Mouse (Mus musculus): ENCODE results near the gene Gm20662. TPM values are rescaled to one million over a fixed set of nuclear protein-coding genes. Genes with fewer than 3 reads are reported as not detected.

Gene Gm20662
- polyA plus RNA-seq, 1 experiment from 2014 or later, result 0.25 TPM

- 14% methylated on average over 14 of the region's 14 CpGs for WGBS
- peak within 1 kb of the TSS; percentile 67 for H3K4me3 ChIP-seq (replicated peaks; ENCODE audit: low read depth, low read length)
- DNase-seq (ENCODE audit: low spot score) (peak; percentile 96), ATAC-seq (replicated peaks; ENCODE audit: low FRiP score, low read depth) (peak; percentile 72)
- H3K4me1 ChIP-seq (replicated peaks; ENCODE audit: insufficient read depth, low read length), result peaks cover 22% of the 10 kb centered on the region
- H3K27me3 ChIP-seq (ENCODE audit: insufficient read depth, low read length), result no peaks in the 10 kb centered on the region
- TF ChIP-seq CTCF (IDR thresholded peaks at IDR 0.05; ENCODE audit: low read depth), result no peak
- peak within 1 kb of the TSS; percentile 82 for H3K4me2 ChIP-seq (ENCODE audit: low read length)
- H3K27ac ChIP-seq, result peak within 1 kb of the TSS; percentile 98
- H3K36me3 ChIP-seq (ENCODE audit: insufficient read depth, low read length), result no peaks in the 10 kb centered on the region
- H3K9ac ChIP-seq (ENCODE audit: low read depth, low read length), result peak within 1 kb of the TSS; percentile 67
- no peaks in the 10 kb centered on the region for H3K9me3 ChIP-seq (replicated peaks; ENCODE audit: low read length)
Observed at GRCm38 (mm10) chr9:107982681-107983346, 13.3 kb upstream of the Gm20662 start, which contains the start of gene Gm20661. Gene Gm20661 (plus strand): TSS chr9:107983058.

GRCm38 (mm10) chr9:107983421-107983890, 12.7 kb upstream of the Gm20662 start:
- no peak for TF ChIP-seq CTCF (IDR thresholded peaks at IDR 0.05; ENCODE audit: low read depth)
- 14% methylated on average over 4 of the region's 4 CpGs for WGBS
- Histone ChIP-seq H3K9me3 (replicated peaks; ENCODE audit: low read length) (no peaks in the 10 kb centered on the region), H3K4me3 (replicated peaks; ENCODE audit: low read depth, low read length) (peak overlapping the region; percentile 67), H3K27me3 (ENCODE audit: insufficient read depth, low read length) (no peaks in the 10 kb centered on the region), H3K27ac (peak overlapping the region; percentile 98), H3K4me1 (replicated peaks; ENCODE audit: insufficient read depth, low read length) (peaks cover 22% of the 10 kb centered on the region), H3K4me2 (ENCODE audit: low read length) (peak overlapping the region; percentile 82), H3K9ac (ENCODE audit: low read depth, low read length) (peak overlapping the region; percentile 67), H3K36me3 (ENCODE audit: insufficient read depth, low read length) (no peaks in the 10 kb centered on the region)
- peak; percentile 97 for DNase-seq (ENCODE audit: low spot score)
- peak; percentile 41 for ATAC-seq (replicated peaks; ENCODE audit: low FRiP score, low read depth)

DNA sequence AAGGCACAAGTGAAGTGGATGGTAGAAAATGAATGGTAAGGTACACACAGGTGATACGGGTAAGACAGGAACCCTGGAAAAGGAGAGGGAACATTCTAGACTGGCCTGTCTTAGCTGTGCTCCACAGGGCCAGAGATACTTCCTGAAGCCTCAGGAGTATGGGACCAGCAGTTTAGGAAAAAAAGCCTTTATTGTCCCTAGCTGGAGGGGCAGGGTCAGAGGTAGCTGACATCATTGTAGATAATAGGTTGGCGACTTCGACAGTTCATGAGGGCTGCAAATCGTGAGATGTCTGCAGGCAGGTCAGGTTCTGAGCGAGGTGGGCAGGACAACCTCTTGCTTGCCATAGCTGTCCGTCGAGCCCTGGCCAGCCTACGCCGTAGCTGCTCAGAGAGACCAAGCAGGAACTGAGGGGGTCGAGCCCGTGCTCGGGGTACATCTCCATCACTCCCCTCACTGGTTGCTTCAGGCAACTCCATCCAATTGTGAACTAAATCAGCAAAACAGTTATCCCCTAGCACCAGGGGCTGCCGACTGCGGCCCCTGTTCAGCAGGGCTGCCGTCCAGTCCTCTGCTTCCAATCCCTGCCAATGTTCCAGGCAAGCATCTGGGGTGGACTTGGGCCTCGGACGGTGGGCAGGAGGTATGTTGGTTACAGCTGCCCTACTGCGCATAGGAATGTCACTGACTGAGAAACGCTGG, 11.9 kb upstream of the Gm20662 start:
- Histone ChIP-seq H3K27ac (peak overlapping the region; percentile 98), H3K9ac (ENCODE audit: low read depth, low read length) (peak overlapping the region; percentile 67), H3K36me3 (ENCODE audit: insufficient read depth, low read length) (no peaks in the 10 kb centered on the region), H3K4me3 (replicated peaks; ENCODE audit: low read depth, low read length) (peak overlapping the region; percentile 67), H3K9me3 (replicated peaks; ENCODE audit: low read length) (no peaks in the 10 kb centered on the region), H3K27me3 (ENCODE audit: insufficient read depth, low read length) (no peaks in the 10 kb centered on the region), H3K4me2 (ENCODE audit: low read length) (peak overlapping the region; percentile 82), H3K4me1 (replicated peaks; ENCODE audit: insufficient read depth, low read length) (peaks cover 22% of the 10 kb centered on the region)
- TF ChIP-seq CTCF (IDR thresholded peaks at IDR 0.05; ENCODE audit: low read depth), result no peak
- 42% methylated on average over 19 of the region's 19 CpGs for WGBS
- DNase-seq (ENCODE audit: low spot score) (no peak), ATAC-seq (replicated peaks; ENCODE audit: low FRiP score, low read depth) (no peak)

DNA sequence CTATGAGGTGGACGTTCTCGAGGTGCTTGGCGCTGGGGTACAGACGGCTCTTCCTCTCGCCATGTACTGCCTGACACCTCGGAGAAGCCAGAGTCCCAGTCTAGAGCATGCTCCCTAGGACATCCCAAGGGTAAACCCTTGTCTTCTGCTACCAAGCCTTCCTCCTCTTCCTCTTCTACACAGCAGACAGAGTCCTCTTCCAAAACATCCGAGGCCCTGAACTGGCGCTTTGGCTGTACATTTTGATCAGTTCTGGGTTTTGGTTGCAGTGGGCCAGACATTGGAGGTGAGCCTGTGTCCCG, 11.4 kb upstream of the Gm20662 start:
- peak overlapping the region; percentile 67 for H3K9ac ChIP-seq (ENCODE audit: low read depth, low read length)
- H3K4me3 ChIP-seq (replicated peaks; ENCODE audit: low read depth, low read length), result peak overlapping the region; percentile 67
- H3K36me3 ChIP-seq (ENCODE audit: insufficient read depth, low read length), result no peaks in the 10 kb centered on the region
- peaks cover 22% of the 10 kb centered on the region for H3K4me1 ChIP-seq (replicated peaks; ENCODE audit: insufficient read depth, low read length)
- no peaks in the 10 kb centered on the region for H3K9me3 ChIP-seq (replicated peaks; ENCODE audit: low read length)
- H3K27ac ChIP-seq, result peak overlapping the region; percentile 98
- H3K4me2 ChIP-seq (ENCODE audit: low read length), result peak overlapping the region; percentile 82
- TF ChIP-seq CTCF (IDR thresholded peaks at IDR 0.05; ENCODE audit: low read depth), result no peak
- no peaks in the 10 kb centered on the region for H3K27me3 ChIP-seq (ENCODE audit: insufficient read depth, low read length)
- ATAC-seq (replicated peaks; ENCODE audit: low FRiP score, low read depth), result no peak
- no peak for DNase-seq (ENCODE audit: low spot score)
- 32% methylated on average over 9 of the region's 9 CpGs for WGBS

DNA sequence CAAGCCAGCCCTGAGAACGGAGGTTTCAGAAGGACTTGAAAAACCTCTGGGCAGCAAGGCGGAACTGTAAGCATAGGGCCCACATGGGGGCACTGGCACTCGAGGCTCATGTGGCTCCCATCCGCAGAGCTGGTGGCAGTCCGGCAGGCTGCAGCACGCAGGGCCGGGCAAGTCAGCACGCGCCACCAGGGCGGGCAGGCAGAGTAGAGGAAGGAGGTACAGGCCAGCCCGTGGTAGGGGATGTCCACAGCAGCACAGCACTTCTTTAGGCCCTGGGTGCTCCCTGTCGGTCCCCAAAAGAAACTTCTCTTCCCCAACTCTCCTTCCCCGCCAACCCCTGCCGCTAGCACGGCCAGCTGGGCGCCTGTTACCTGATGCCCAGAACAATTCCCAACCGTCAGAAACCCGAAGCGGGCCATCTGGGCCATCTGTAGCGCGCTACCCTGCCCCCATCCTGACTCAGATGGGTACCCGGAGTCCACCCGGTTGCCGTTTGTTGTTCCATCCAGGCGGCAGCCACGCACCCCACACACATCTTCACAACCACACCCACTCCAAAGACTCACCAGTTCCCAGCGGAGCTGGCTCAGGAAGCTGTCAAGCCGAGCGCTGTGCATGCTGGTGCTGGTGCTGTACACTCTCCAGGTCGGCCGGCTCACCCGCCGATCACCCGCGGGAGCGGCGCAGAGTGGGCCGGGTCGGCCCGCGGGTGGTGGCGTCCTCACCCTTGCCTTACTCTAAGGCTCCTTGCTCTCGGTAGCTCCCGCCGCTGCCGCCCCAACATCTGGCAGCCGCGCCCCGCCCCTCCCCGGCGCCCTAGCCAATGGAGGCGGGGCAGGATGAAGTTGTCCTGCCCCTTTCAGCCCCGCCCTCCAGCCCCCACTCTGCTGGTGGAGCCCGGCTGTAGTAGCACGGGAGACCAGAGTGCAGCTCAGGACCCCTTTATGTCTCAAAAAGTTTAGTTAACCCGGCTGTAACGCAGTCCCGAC, 10.7 kb upstream of the Gm20662 start, which contains the start of gene Inka1:
Inka1 (minus strand) TSS at position 749 of the 989 bp plus-strand sequence.
- Histone ChIP-seq H3K9me3 (replicated peaks; ENCODE audit: low read length) (no peaks in the 10 kb centered on the region), H3K4me2 (ENCODE audit: low read length) (peak within 1 kb of the TSS; percentile 82), H3K9ac (ENCODE audit: low read depth, low read length) (peak within 1 kb of the TSS; percentile 67), H3K4me3 (replicated peaks; ENCODE audit: low read depth, low read length) (peak within 1 kb of the TSS; percentile 67), H3K36me3 (ENCODE audit: insufficient read depth, low read length) (no peaks in the 10 kb centered on the region), H3K27ac (peak within 1 kb of the TSS; percentile 98), H3K27me3 (ENCODE audit: insufficient read depth, low read length) (no peaks in the 10 kb centered on the region), H3K4me1 (replicated peaks; ENCODE audit: insufficient read depth, low read length) (peaks cover 22% of the 10 kb centered on the region)
- DNase-seq (ENCODE audit: low spot score), result peak; percentile 94
- no peak; the same call in 1 of the 2 replicates for TF ChIP-seq CTCF (IDR thresholded peaks at IDR 0.05; ENCODE audit: low read depth)
- under 1% methylated on average over 58 of the region's 58 CpGs for WGBS
- peak; percentile 44 for ATAC-seq (replicated peaks; ENCODE audit: low FRiP score, low read depth)

All from kidney, postnatal 0 days (tissue).